Comparison of ENCODE assay signal across 9 mouse cellular contexts in genomic region chr7:4082804-4083203, GRCm38 (mm10). TPM values are rescaled to one million over a fixed set of nuclear protein-coding genes. Genes with fewer than 3 reads are reported as not detected.
DNase-seq lines count a peak whose midpoint lies in the region; ATAC-seq and TF ChIP-seq lines count a peak whose summit lies in the region.
"Had no signal": no experiment of that assay in that cellular context is flagged by ENCODE, and none has a peak within 500 bp of the region (broad histone marks: within the 10 kb centered on the region; RNA-seq: fewer than 3 reads in every experiment).

No protein-coding gene starts in this region.

- WGBS in midbrain, embryonic 15.5 days: 47% methylated on average over 2 of the region's 2 CpGs

- H3K27me3 ChIP-seq in CH12.LX (replicated peaks): no peaks in the 10 kb centered on the region
- no peaks in the 10 kb centered on the region for H3K27me3 ChIP-seq in midbrain, embryonic 15.5 days (replicated peaks)
- H3K27me3 ChIP-seq: neural tube, embryonic 12.5 days had no signal

- peak; percentile 99 for TF ChIP-seq EP300 in CH12.LX (IDR thresholded peaks at IDR 0.05; ENCODE audit: low read length)

- H3K9ac ChIP-seq in CH12.LX (ENCODE audit: insufficient read depth, low read depth): no peak overlapping the region
- H3K9ac ChIP-seq in midbrain, embryonic 15.5 days: no peak overlapping the region
- H3K9ac ChIP-seq: neural tube, embryonic 12.5 days had no signal

- TF ChIP-seq CTCF in CH12.LX (conservative IDR thresholded peaks at IDR 0.05 in 1 of 2, IDR thresholded peaks at IDR 0.05 in 1 of 2; ENCODE audit: low read depth in 2 of 2, low read length in 2 of 2): no peak

- peaks cover 24 to 79% of the 10 kb centered on the region in 2 experiments for H3K4me1 ChIP-seq in CH12.LX (ENCODE audit: control insufficient read depth in 1 of 2, insufficient read depth in 2 of 2)
- no peaks in the 10 kb centered on the region for H3K4me1 ChIP-seq in midbrain, embryonic 15.5 days
- H3K4me1 ChIP-seq: neural tube, embryonic 12.5 days had no signal

- H3K36me3 ChIP-seq in CH12.LX (replicated peaks in 1 of 2; ENCODE audit: control insufficient read depth in 1 of 2, insufficient read depth in 1 of 2, low read length in 1 of 2): no peaks in the 10 kb centered on the region
- no peaks in the 10 kb centered on the region for H3K36me3 ChIP-seq in midbrain, embryonic 15.5 days (replicated peaks)
- H3K36me3 ChIP-seq: neural tube, embryonic 12.5 days had no signal

- H3K79me2 ChIP-seq in CH12.LX (replicated peaks; ENCODE audit: control insufficient read depth, extremely low read depth, insufficient read depth, poor library complexity, severe bottlenecking): no peaks in the 10 kb centered on the region

- DNase-seq in A20 (ENCODE audit: low read depth, low spot score) (peak; percentile 90), CH12.LX (ENCODE audit: extremely low read depth) (peak; percentile 95)
- no peak for DNase-seq in right cerebral cortex, postnatal 10 days (ENCODE audit: low spot score in 2 of 2)
- no peak for DNase-seq in ovary, postnatal 36 days (ENCODE audit: low spot score)

- dilution Hi-C loops in CH12.LX (cut with MboI; ENCODE audit: extremely low pct_ligation_motif_present, extremely low pct_unique_long_range_greater_than_20kb, low sequenced_read_pairs): no loop called here

- peak overlapping the region; percentile 94 for H3K4me2 ChIP-seq in CH12.LX (ENCODE audit: insufficient read depth, low read depth, poor library complexity, severe bottlenecking)
- H3K4me2 ChIP-seq in midbrain, embryonic 15.5 days: no peak overlapping the region
- H3K4me2 ChIP-seq: neural tube, embryonic 12.5 days had no signal

- in situ Hi-C loops in CH12.LX (cut with MboI; ENCODE audit: low pct_ligation_motif_present, low pct_unique_long_range_greater_than_20kb, low sequenced_read_pairs): no loop called here

- no peak overlapping the region for H3K4me3 ChIP-seq in CH12.LX (replicated peaks in 1 of 3; ENCODE audit: low read depth in 2 of 3, low read length in 2 of 3, poor library complexity in 1 of 3)
- H3K4me3 ChIP-seq in midbrain, embryonic 15.5 days: no peak overlapping the region
- H3K4me3 ChIP-seq: erythroblast, embryonic 14.5 days; neural tube, embryonic 12.5 days had no signal

- no peak overlapping the region for H3K27ac ChIP-seq in CH12.LX (ENCODE audit: insufficient read depth, low read depth)
- H3K27ac ChIP-seq in midbrain, embryonic 15.5 days: no peak overlapping the region
- H3K27ac ChIP-seq: neural tube, embryonic 12.5 days had no signal

- no peak for TF ChIP-seq POLR2A in CH12.LX (IDR thresholded peaks at IDR 0.05; ENCODE audit: low read depth, low read length)

- peak; percentile 12 for TF ChIP-seq RAD21 in CH12.LX (IDR thresholded peaks at IDR 0.05; ENCODE audit: low read depth, low read length)

- ATAC-seq in inflammation-experienced regulatory T-cells, adult 6 months: peak; percentile 96
- ATAC-seq in megakaryocyte progenitor cell, adult 5-6 weeks (replicated peaks; ENCODE audit: poor library complexity): peak; percentile 80
- ATAC-seq in midbrain, embryonic 15.5 days (replicated peaks): no peak

- H3K9me3 ChIP-seq in CH12.LX (replicated peaks; ENCODE audit: low read length): no peaks in the 10 kb centered on the region
- H3K9me3 ChIP-seq in midbrain, embryonic 15.5 days: no peaks in the 10 kb centered on the region
- H3K9me3 ChIP-seq: neural tube, embryonic 12.5 days had no signal

TF ChIP-seq in CH12.LX, 34 proteins besides CTCF, POLR2A, EP300 and RAD21:
- TF ChIP-seq ZNF384 (IDR thresholded peaks at IDR 0.05; ENCODE audit: low read depth, low read length): peak; percentile 54; the same call in 1 of the 2 replicates
- TF ChIP-seq SMC3 (IDR thresholded peaks at IDR 0.05; ENCODE audit: low read depth, low read length): peak; percentile 18; the same call in 1 of the 2 replicates
- TF ChIP-seq MAZ (IDR thresholded peaks at IDR 0.05; ENCODE audit: low read depth, low read length): peak; percentile 82
- TF ChIP-seq ETS1 (conservative IDR thresholded peaks at IDR 0.05; ENCODE audit: low read depth, low read length): peak; percentile 99
- no peak for TF ChIP-seq UBTF (IDR thresholded peaks at IDR 0.05; ENCODE audit: low read depth, low read length)
- TF ChIP-seq PAX5 (IDR thresholded peaks at IDR 0.05; ENCODE audit: low read length): no peak
- TF ChIP-seq USF2 (conservative IDR thresholded peaks at IDR 0.05; ENCODE audit: low read depth, low read length): no peak
- no peak for TF ChIP-seq TBP (conservative IDR thresholded peaks at IDR 0.05; ENCODE audit: low read depth, low read length)
- TF ChIP-seq BHLHE40 (IDR thresholded peaks at IDR 0.05; ENCODE audit: low read depth, low read length): peak; percentile 88
- no peak; the same call in 1 of the 2 replicates for TF ChIP-seq ZC3H11A (IDR thresholded peaks at IDR 0.05; ENCODE audit: low read depth, low read length)
- no peak for TF ChIP-seq MXI1 (IDR thresholded peaks at IDR 0.05; ENCODE audit: low read depth, low read length)
- 0 out of 2 replicates have a peak, but pooled peaks have one; percentile 52 for TF ChIP-seq E2F4 (IDR thresholded peaks at IDR 0.05; ENCODE audit: insufficient replicate concordance, low read depth, low read length)
- peak; percentile 14; the same call in 1 of the 2 replicates for TF ChIP-seq NRF1 (IDR thresholded peaks at IDR 0.05; ENCODE audit: low read depth, low read length)
- no peak for TF ChIP-seq ZKSCAN1 (IDR thresholded peaks at IDR 0.05; ENCODE audit: borderline replicate concordance, low read depth, low read length)
- TF ChIP-seq CHD2 (IDR thresholded peaks at IDR 0.05; ENCODE audit: low read length): peak; percentile 84
- peak; percentile 98 for TF ChIP-seq IRF4 (IDR thresholded peaks at IDR 0.05; ENCODE audit: low read depth, low read length)
- TF ChIP-seq POLR2AphosphoS2 (IDR thresholded peaks at IDR 0.05; ENCODE audit: low read depth, low read length): no peak
- no peak for TF ChIP-seq GABPA (IDR thresholded peaks at IDR 0.05; ENCODE audit: insufficient replicate concordance, low read depth, low read length)
- 0 out of 2 replicates have a peak, but pooled peaks have one; percentile 38 for TF ChIP-seq ZMIZ1 (IDR thresholded peaks at IDR 0.05; ENCODE audit: low read depth, low read length)
- TF ChIP-seq SIN3A (IDR thresholded peaks at IDR 0.05; ENCODE audit: low read length): peak; percentile 90
- TF ChIP-seq MAFK (IDR thresholded peaks at IDR 0.05; ENCODE audit: insufficient replicate concordance, low read length): peak; percentile 96
- peak; percentile 77 for TF ChIP-seq ELF1 (IDR thresholded peaks at IDR 0.05; ENCODE audit: low read depth, low read length)
- TF ChIP-seq MEF2A (IDR thresholded peaks at IDR 0.05; ENCODE audit: borderline replicate concordance, low read depth, low read length): peak; percentile 96
- TF ChIP-seq USF1 (IDR thresholded peaks at IDR 0.05; ENCODE audit: low read depth, low read length): no peak
- peak; percentile 76 for TF ChIP-seq MYC (IDR thresholded peaks at IDR 0.05; ENCODE audit: low read depth, low read length)
- no peak for TF ChIP-seq CHD1 (IDR thresholded peaks at IDR 0.05; ENCODE audit: low read depth, low read length)
- TF ChIP-seq JUN (IDR thresholded peaks at IDR 0.05; ENCODE audit: insufficient read depth, low read depth, low read length): peak; percentile 77
- TF ChIP-seq HCFC1 (IDR thresholded peaks at IDR 0.05; ENCODE audit: low read depth, low read length): no peak
- TF ChIP-seq NELFE (IDR thresholded peaks at IDR 0.05; ENCODE audit: low read depth, low read length): 0 out of 2 replicates have a peak, but pooled peaks have one; percentile 33
- TF ChIP-seq TCF12 (IDR thresholded peaks at IDR 0.05; ENCODE audit: low read depth, low read length): peak; percentile 99
- peak; percentile 68; the same call in 1 of the 2 replicates for TF ChIP-seq MAX (IDR thresholded peaks at IDR 0.05; ENCODE audit: low read length)
- peak; percentile 91 for TF ChIP-seq JUND (conservative IDR thresholded peaks at IDR 0.05; ENCODE audit: low read depth, low read length)
- no peak for TF ChIP-seq KAT2A (IDR thresholded peaks at IDR 0.05; ENCODE audit: insufficient replicate concordance, low read length)
- TF ChIP-seq RCOR1 (conservative IDR thresholded peaks at IDR 0.05; ENCODE audit: low read depth, low read length): peak; percentile 96

RNA-seq across cellular contexts. Expression of gene Lair1, which starts 19.8 kb away (rescaled TPM):
- total RNA-seq in CH12.LX (2012; rRNA removed): 0.21 and 0.38 TPM in 2 replicates
- 4.6 TPM in 2 replicates for total RNA-seq in CH12.LX (2014; rRNA removed)
- 3.1 and 4.0 TPM in 2 replicates for polyA plus RNA-seq in CH12.LX (2012; ENCODE audit: insufficient read length, low read depth)
- polyA plus RNA-seq in inflammation-experienced regulatory T-cells, adult 6 months (2017; shearing (Covaris generic)): 10 to 100 TPM in 1 of 3 experiments, 1 to 10 TPM in 2; 1.3 to 16.5 (median 2.3) TPM
- total RNA-seq in megakaryocyte progenitor cell, adult 5-6 weeks (2015): 51.8 and 65.6 TPM in 2 replicates
- 80.4 and 95.9 TPM in 2 replicates for total RNA-seq in megakaryocyte progenitor cell, adult 5-6 weeks (2017)
- 1.7 and 1.9 TPM in 2 replicates for polyA plus RNA-seq in midbrain, embryonic 15.5 days (2015; fragmentation: Nextera tagmentation; extraction: Ambion mirVana)
- polyA plus RNA-seq: erythroblast, embryonic 14.5 days had no signal

RNA-seq across cellular contexts. Expression of gene Ttyh1, which starts 36.4 kb away (rescaled TPM):
- total RNA-seq in CH12.LX (2012; rRNA removed): 0.08 and 0.13 TPM in 2 replicates
- not detected in 2 replicates for total RNA-seq in CH12.LX (2014; rRNA removed)
- polyA plus RNA-seq in CH12.LX (2012; ENCODE audit: insufficient read length, low read depth): 0.16 and 0.17 TPM in 2 replicates
- polyA plus RNA-seq in inflammation-experienced regulatory T-cells, adult 6 months (2017; shearing (Covaris generic)): under 1 TPM; 0.47 to 0.95 (median 0.62) TPM
- 0.12 and 0.39 TPM in 2 replicates for total RNA-seq in megakaryocyte progenitor cell, adult 5-6 weeks (2015)
- 0.17 TPM in 1 of 2 replicates, not detected in the other for total RNA-seq in megakaryocyte progenitor cell, adult 5-6 weeks (2017)
- polyA plus RNA-seq in midbrain, embryonic 15.5 days (2015; fragmentation: Nextera tagmentation; extraction: Ambion mirVana): 115 and 144 TPM in 2 replicates
- polyA plus RNA-seq: erythroblast, embryonic 14.5 days had no signal

RNA-seq across cellular contexts. Expression of gene Leng8, which starts 54.0 kb away (rescaled TPM):
- total RNA-seq in CH12.LX (2012; rRNA removed): 28.6 and 33.5 TPM in 2 replicates
- total RNA-seq in CH12.LX (2014; rRNA removed): 17.6 and 23.2 TPM in 2 replicates
- polyA plus RNA-seq in CH12.LX (2012; ENCODE audit: insufficient read length, low read depth): 46.6 and 48.7 TPM in 2 replicates
- 10 to 100 TPM; 22.6 to 40.2 (median 24.9) TPM for polyA plus RNA-seq in inflammation-experienced regulatory T-cells, adult 6 months (2017; shearing (Covaris generic))
- total RNA-seq in megakaryocyte progenitor cell, adult 5-6 weeks (2015): 23.2 and 36.4 TPM in 2 replicates
- 19.5 and 24.1 TPM in 2 replicates for total RNA-seq in megakaryocyte progenitor cell, adult 5-6 weeks (2017)
- polyA plus RNA-seq in midbrain, embryonic 15.5 days (2015; fragmentation: Nextera tagmentation; extraction: Ambion mirVana): 102 and 104 TPM in 2 replicates

Comparison
In these comparisons a context has a peak if more than half of its experiments do, and no peak if none do; other contexts are left out.
1. DNase-seq: peak in A20 (single experiment) and CH12.LX (single experiment); none in right cerebral cortex, postnatal 10 days (0 of 2) and ovary, postnatal 36 days (single experiment).
2. RNA of gene Ttyh1, which starts 36.4 kb away (polyA plus RNA-seq): 115 to 144 TPM in midbrain, embryonic 15.5 days; 0.47 to 0.95 TPM in inflammation-experienced regulatory T-cells, adult 6 months and 0.16 to 0.17 TPM in CH12.LX; every median in the first group is over 10 times any median in the second.